Mouse (Mus musculus) left cerebral cortex, postnatal 14 days (tissue): ENCODE data around the gene Uvrag. TPM values are rescaled to one million over a fixed set of nuclear protein-coding genes. Genes with fewer than 3 reads are reported as not detected.

Source experiments
- DNase-seq, 2 experiments: peaks; one replicate each; pipeline ENCODE4 v3.0.0; 2021 to 2022; ENCODE audit warnings: low spot score in 2 of 2, mixed read lengths in 1 of 2
- intact Hi-C: fragments of 180-260 bp; cut with DNase I; formaldehyde crosslinking; loops from one replicate; pipeline ENCODE4 v1.15.1; 2025
- long read RNA-seq, 2 experiments: library from polyadenylated mRNA; stranded (forward); transcript quantifications; one replicate each; pipeline ENCODE4 v2.0.0; 2021
- total RNA-seq, 2 experiments: library from RNA; stranded (reverse); gene quantifications; 2 replicates each; pipeline ENCODE4 v1.2.3; 2021

Gene Uvrag
- total RNA-seq: 10 to 100 TPM; 39.4 to 41.7 TPM
- long read RNA-seq, experiment 1, full-length matches to known transcripts: 59 of 73 reads
- long read RNA-seq, experiment 1, partial matches to known transcripts: 2 of 73 reads
- long read RNA-seq, experiment 1, other reads (novel, unspliced or antisense): 12 of 73 reads
- long read RNA-seq, experiment 2, full-length matches to known transcripts: 63 of 76 reads
- long read RNA-seq, experiment 2, partial matches to known transcripts: 1 of 76 reads
- long read RNA-seq, experiment 2, other reads (novel, unspliced or antisense): 12 of 76 reads

DNA sequence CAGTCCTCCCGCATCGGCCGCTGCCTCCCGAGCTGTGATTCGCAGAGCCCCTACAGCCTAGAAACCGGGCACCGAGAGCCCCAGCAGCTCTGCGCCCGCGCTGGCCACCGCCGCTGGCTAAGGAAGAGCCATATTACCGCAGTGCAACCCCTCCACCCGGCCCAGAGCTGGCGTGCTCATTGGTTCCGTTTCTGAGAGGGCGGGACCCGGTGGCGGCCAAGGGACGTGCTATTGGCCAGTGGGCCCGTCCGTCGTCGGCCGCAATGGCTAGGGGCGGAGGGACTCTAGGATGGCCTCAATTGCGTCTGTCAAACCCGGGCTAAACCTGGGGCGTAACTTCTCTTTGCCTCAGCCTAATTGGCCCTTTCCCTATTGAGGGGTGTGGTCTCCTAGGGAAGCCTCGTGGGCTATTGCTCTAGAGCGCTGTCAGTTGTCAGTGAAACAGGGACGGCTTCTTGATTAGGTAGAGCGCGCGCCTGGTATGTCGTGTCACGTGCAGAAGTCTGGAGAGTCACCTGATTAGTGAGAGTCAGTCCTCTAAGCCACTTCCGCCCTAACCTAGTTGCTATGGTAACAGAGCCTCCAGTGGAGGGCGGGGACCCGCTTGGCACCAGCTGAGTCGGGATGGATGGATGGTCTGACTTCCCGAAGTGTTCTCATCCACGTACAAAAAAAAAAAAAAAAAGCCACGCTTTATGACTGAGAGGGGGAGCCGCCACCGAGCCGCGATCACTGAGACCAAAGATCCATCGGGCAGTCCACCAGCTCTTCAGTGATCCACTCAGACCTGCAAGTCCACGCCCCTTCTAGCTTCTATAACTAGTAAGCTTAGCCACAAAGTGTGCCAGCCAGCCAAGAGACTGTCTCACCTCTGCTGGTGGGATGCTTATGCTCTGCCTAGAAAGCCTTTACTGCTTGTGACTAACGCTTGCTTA is at the start of gene Uvrag:
Uvrag (minus strand) TSS at position 158 of the 935 bp plus-strand sequence.
- intact Hi-C loops: loop anchor here (5.0 kb wide), 1 partner anchor 34 kb away; no protein-coding TSS in a partner anchor
- peak; percentile 99 to 100 for DNase-seq

DNA sequence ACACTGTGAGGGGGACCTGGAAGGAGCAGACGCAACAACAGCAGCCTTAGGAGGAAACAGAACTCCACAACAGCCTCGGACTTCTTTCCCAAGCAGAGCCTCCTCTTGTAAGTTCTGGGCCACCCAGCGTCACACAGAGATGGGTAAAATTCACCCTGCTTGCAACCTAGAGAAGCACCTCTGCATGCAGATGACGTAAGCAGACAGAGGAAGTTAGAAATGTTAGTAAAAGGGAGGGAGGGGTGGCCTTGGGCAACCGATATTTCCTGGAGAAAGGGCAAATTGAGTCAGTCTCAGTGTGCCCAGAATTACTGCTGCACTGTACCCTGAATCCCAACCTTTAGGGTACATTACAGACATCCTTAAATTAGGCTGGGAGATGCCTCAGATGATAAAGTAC is 48.9 kb upstream of the Uvrag start:
- DNase-seq: no peak

DNA sequence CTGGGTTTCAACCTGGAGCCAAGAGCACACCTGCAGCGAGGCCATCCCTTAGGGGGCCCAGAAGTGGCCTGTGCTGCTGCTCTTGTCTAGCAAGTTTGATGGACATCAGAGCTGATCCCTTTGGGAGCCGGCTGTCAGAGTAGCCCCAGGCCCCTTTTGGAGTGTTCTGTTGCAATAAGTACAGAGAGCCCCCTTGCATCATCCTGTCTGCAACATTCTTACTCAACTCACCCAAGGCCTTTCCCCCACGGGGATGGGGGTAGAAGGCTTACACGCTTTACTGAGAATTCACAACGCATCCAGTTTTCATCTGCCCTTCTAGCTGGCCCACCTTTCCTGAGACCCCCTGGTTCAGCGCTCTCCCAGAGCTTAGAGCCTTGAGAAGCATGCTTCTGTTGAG is 47.7 kb upstream of the Uvrag start:
- intact Hi-C loops: no loop called here
- no peak for DNase-seq

More for the DNA sequence above, 48.9 kb upstream of the Uvrag start:
- intact Hi-C loops: no loop called here

DNA sequence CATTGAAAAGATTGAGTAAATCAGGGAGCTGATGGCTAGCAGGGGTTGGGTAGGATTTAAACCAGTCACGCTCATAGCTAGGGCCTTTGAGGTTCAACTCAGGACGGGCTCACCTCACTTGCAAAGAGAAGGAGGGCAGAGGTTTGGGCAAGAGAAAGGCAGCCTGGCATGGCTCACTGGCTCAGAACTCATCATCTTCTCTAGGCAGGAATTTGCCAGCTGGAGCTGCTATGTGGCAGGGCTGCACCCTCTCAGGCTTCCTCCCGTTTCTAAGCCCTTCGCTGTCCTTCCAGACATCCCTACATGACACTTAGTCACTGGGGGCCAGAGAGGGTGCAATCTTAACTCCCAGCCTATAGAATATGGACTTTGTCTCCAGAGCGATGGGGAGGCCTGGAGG is 46.5 kb upstream of the Uvrag start:
- intact Hi-C loops: no loop called here
- no peak for DNase-seq

DNA sequence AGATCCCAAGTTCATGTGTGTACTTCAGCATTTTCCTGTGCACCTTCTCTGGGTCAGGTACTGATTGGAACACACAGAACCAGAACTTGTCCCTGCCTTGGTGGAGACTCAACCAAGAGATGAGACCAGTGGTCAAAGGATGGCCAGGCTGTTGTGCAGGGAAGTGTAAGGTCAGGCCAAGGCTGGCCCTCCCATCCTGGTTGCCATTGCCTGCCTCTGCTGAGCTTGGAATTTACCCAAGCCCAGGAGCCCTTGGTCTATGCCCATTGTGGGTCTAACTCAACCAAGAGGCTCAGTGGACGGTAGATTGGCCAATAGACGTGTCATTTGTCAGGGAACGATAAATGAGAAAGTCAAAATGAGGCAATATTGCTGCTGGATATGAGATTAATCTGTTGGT is 44.5 kb upstream of the Uvrag start:
- intact Hi-C loops: no loop called here
- DNase-seq: no peak

DNA sequence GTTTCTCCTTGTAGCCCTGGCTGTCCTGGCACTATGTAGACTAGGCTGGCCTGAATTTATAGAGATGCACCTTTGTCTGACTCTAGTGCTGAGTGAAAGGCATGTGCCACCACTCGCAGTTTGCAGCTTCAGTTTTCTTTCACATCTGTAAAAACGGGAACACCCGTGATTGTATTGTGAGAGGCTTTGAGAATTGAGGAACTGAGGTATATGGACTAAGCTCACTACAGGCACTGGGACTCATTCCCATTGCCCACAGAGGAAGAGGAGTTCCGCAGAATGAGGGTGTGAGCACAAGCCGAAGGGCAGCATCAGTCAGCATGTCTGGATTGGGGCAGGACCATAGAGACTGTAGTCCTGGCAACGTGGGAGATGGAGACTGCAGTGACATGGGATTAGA is 42.8 kb upstream of the Uvrag start:
- no peak for DNase-seq
- intact Hi-C loops: loop anchor here (5.0 kb wide), 1 partner anchor 64 kb away; no protein-coding TSS in a partner anchor

DNA sequence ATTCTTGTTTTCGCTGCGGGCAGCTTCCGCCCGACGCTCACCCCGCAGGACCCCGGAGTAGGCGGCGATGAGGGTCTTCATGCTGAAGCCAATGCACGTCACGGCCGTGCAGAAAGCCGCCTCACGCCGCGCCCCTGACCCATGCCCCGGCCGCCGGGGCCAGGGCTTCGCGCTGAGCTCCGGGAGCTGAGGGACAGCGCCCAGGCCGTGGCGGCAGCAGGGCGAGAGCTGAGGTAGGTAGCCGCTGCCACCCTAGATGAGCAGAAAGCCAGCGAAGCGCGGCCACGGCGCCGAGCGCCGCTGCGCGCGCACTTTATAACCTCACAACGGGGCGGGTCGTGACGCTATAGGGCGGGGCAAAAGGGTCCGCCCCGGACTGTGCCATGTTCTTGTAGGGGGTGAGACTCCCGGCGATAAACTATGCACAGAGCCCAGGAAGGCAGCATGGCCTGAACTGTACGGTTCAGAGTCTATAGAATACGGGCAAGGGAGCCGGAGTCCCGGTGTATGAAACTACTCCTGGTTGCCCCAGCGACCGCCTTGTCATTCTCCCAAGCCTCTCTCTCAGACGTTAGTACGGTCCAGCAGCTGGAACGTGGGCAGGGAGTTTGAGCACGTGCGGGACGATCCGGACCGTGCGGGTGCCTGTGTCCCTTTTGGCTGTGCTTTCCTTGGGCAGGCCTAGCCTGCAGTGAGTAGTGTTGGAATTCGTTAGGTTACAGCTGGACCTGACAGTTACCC is 41.7 kb upstream of the Uvrag start, which contains the start of gene Dgat2:
Dgat2 (minus strand) TSS at position 288 of the 741 bp plus-strand sequence.
- peak; percentile 93 to 94 for DNase-seq
- intact Hi-C loops: loop anchor here (5.0 kb wide), 1 partner anchor 65 kb away; no protein-coding TSS in a partner anchor

DNA sequence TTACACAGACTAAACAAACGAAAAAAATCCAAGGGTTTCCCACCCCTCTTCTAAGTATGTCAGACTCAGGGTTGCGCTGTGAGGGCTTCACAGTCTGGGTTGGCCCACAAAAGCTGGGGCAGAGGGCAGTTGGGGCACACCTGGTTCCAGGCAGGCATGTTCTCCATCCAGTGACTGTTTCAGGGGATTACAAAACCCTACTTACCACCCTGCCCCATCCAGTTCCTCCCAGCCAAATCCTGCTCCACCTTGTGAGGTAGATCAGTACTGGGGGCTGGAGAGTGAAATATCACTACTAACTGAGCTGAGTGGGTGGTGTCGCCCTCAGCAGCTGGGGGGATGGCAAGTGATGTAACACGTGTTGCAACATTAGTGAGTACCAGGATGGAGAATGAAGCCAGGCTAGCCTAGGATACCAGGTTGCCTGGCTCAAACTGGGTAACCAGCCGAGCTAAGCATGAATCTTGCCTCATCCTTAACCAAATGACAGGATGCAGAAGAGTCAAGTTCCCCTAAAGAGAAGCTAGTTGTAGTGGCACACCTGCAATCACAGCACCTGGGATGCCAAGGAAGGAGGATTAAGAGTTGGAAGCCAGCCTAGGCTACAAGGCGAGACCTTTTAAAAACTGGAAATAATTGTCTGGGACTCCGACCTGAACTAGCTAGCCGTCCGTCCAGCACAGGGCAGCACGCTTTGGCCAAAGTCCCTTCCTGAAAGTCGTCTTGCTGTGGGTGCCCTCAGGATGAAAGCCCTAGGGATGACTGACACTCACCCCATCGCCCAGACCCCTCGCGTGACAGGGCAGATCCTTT is 40.9 kb upstream of the Uvrag start:
- intact Hi-C loops: loop anchor here (5.0 kb wide), 1 partner anchor 65 kb away; no protein-coding TSS in a partner anchor
- DNase-seq: peak; percentile 39 to 73

DNA sequence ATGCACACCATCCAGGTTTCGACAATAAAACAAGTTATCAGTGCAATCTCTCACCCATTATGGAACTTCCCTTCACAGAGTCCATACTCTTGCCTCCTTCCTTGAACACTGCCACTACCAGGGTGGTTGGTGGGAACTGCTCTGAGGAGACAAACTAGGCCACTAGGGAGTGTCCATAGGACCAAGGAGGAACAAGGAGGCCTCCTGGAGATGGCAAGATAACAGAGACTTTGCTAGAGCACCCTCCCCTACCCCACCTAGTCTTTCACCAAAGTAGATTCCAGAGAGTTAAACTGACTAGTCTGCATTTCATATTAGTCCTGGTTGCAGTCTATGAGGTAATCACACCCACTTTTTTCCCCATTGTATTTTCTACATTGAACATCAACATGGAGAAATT is 39.2 kb upstream of the Uvrag start:
- DNase-seq: no peak
- intact Hi-C loops: loop anchor here (5.0 kb wide), 1 partner anchor 67 kb away; no protein-coding TSS in a partner anchor

DNA sequence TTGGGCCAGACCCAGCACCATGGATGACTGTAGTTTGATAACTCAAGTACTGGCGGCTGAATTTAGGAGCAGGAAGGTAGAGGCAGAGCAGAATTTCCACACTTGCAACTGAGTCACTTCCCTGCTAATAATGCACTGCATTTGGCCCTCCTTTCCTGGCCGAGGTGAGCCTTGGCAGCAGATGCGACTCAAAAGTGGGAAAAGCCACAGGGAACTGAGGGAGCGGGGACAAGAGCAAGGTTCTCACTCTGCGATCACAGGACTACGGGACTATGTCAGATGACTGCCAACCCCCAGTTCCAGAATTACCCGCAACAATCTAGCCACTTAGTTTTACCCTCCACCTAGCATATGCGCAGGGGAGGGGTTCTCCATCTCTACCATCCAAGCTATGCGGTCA is 38.3 kb upstream of the Uvrag start:
- no peak for DNase-seq
- intact Hi-C loops: no loop called here

DNA sequence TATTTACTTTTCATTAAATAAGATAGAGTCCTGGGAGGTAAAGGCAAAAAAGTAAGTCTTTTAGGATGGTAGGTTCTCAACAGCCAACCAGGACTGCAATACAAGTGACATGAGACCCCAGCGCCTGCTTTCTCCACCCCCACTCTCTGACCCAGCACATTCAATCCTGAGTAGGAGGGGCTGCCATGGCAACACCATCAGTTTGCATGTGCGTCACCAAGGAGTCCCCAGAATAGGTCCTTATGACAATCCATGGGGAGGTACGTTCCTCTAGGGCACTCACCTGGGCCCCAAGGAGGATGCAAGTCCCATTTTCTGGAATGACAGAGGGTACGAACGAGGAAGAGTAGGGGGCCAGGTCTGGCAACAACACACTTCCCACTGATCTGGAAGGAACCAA is 36.4 kb upstream of the Uvrag start:
- intact Hi-C loops: no loop called here
- peak; percentile 61 to 65 for DNase-seq

DNA sequence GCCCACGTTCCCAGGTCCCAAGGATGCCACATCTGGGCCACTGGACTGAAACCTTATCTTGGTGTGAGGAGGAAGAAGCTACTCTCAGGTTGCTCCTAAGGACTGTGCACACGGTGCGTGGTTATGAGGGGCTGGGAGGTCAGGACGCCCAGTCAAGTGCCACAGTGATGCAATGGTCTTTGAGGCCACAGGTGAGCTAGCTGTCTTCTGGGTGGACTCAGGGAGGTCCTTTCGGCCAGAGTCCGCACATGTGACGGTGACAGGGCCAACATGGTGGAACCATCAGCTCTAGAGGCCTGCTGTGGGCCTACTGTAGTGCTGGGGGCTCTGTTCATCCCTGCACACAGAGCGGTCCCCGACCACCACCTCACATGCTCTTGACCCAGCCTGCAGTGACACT is 34.7 kb upstream of the Uvrag start:
- DNase-seq: no peak
- intact Hi-C loops: no loop called here

DNA sequence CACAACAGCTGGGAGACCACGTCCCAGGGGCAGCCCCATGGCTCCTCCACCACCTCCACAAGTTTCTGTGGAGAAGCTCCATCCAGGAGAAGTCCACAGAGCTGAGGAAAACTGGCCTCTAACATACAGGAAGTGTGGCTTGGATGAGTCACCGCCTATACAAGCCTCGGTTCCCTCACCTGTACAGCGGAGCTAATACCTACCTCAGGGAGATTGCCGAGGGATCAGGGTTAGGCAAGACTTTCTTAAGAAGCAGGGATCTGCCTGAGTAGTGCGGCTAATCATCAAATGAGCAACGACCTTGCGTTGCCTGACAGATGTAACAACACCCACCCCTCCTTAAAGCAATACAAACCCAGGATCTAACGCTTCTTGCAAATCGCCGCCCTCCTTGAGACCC is 34.2 kb upstream of the Uvrag start:
- DNase-seq: no peak
- intact Hi-C loops: no loop called here

DNA sequence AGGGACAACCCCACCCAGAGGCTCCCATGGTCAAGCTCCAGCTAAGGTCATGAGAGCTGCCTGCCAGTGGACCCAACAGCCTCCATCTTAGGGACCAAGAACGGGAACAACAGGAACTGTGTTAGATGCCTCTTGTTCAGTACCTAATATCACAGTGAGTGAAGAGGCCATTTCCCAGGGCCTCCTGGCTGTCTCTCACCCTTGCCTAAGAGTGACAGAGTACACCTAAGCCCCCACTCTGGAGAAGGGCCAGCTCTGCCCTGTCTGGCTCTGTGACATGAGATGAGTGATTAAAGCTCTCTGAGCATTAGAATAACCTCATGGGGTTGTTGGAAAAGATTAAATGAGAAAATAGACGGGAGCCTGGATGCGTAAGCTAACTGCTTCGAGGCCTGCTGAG is 33.1 kb upstream of the Uvrag start:
- no peak for DNase-seq
- intact Hi-C loops: no loop called here

DNA sequence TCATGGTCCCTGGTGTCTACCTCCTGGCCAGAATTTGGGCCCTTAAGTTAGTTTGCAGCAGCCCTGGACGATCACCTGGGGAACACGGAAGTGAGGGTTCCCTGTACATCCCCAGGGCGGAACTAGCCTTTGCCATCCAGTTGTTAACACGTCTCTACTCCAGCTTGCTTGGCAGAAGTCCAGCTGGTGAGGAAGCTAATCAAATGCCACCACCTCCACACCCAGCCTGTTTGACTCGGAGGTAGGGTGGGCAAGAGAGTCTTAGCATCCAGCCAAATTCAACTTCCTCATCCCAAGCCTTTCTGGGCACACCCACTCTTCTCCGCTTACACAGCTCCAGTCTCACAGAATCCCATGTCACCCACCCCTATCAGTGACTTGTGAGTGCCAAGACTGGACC is 32.0 kb upstream of the Uvrag start:
- no peak for DNase-seq
- intact Hi-C loops: no loop called here

DNA sequence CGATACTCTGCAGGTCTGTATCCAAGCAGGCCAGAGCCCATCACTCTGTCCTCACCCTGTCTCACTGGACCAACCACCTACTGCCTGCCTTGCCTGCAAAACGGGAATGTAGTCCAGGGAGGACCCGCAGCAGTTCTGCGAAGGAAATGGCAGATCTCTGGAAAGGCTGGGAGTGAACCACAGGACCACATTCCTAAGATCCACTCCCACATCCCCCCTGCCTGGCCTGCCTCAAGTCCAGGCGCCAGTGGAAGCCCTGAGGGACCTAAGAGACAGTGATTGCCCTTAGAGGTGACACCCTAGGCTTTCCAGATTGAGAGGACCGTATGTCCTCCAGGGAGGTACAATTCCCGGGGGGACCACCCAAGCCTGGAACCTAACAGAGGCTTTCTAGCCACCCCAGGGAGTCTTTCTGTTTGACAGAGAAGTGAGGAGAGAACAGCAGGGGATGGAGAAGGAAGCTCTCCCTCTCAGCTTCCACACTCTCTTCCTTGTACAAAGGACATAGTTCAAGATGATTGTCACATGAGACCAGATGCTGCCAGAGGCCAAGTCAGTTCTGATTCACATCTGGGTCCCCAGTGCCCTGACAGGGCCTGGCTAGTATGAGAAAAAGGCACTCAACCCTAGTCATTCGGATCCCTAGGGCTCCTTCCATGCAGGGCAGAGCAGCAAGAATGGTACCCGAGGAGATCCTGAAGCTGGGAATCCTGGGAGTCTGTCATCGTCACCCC is 31.0 kb upstream of the Uvrag start:
- DNase-seq: no peak
- intact Hi-C loops: no loop called here

DNA sequence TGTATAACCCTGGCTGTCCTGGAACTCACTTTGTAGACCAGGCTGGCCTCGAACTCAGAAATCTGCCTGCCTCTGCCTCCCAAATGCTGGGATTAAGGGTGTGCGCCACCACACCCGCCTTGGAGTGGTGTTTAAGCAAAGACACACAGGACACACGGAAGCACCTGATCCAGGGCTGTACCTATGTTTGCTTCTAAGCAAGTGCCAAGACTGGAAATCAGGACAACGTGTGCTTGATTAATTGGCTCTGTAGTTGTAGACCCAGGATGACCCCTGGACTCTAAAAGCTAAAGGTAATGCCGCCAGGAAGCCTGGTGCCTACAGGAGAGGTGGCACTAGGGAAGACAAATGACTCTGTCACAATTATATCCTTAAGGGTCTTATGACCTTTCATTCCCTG is 29.6 kb upstream of the Uvrag start:
- intact Hi-C loops: no loop called here
- no peak for DNase-seq

DNA sequence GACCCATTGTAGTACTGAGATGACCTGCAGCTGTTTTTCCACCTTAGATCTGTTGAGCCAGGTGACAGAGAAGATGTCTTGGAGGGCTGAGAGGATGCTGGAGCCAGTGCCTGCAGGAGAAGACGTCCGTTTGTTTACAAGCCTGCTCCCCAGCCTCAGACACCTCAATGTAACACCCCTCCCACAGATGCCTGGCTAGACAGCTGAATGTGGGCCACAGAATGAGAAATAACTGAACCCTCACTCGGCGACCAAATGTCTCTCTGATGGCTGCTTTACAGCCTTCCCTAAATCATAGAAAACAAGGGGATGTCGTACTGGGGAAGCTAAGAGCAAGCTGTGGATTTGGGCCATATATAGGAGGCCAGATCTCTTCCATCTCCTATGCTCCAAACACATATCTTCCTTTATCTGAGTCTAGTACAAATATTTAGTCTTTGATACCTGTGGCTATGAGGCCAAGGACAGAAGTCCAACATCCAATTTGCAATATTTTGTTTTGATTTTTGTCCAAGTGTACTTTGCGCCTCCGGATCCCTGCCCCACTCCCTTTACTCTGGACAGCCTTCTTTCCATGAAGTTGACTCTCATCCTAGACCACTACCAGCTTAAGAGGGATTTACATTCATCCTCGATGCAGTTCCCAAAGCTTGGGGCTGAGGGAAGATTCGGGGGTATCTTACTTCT is 28.9 kb upstream of the Uvrag start:
- no peak for DNase-seq
- intact Hi-C loops: no loop called here
